Mouse (Mus musculus): Measurements from ENCODE around the gene Nr1d1. TPM values are rescaled to one million over a fixed set of nuclear protein-coding genes. Genes with fewer than 3 reads are reported as not detected.
"Not testable (repeated sequence)": the region's sequence is repeated elsewhere in the genome, so short reads cannot be mapped to it uniquely, and the experiment has no call there.

The Nr1d1 gene
- total and polyA plus RNA-seq, 3 experiments, result 2.0 to 5.6 TPM; not detected in 1

- H3K27me3 ChIP-seq (ENCODE audit: control insufficient read depth in 1 of 2, insufficient read depth in 2 of 2, low read length in 2 of 2), result no peaks in the 10 kb centered on the region
- peak; percentile 40 for DNase-seq (ENCODE audit: low read depth, low spot score)
- H3K4me1 ChIP-seq (ENCODE audit: control insufficient read depth in 1 of 2, insufficient read depth in 2 of 2, low read length in 2 of 2), result peaks cover 9 to 32% of the 10 kb centered on the region in 2 experiments
- no peak overlapping the region for H3K9ac ChIP-seq (ENCODE audit: control insufficient read depth, low read depth, low read length, poor library complexity, severe bottlenecking)
- peaks cover 6% of the 10 kb centered on the region; the same call in 1 of the 2 replicates for H3K79me2 ChIP-seq (ENCODE audit: control insufficient read depth, insufficient read depth, low read length, poor library complexity)
- H3K36me3 ChIP-seq (ENCODE audit: control insufficient read depth in 1 of 2, insufficient read depth in 2 of 2, low read length in 2 of 2), result peaks cover 0 to 21% of the 10 kb centered on the region in 2 experiments; a peak in 2 of 4 replicates
- H3K27ac ChIP-seq (ENCODE audit: control insufficient read depth, low read depth, low read length), result no peak overlapping the region
- TF ChIP-seq MYC (IDR thresholded peaks at IDR 0.05; ENCODE audit: low read depth, low read length), result no peak
- TF ChIP-seq CHD1 (IDR thresholded peaks at IDR 0.05; ENCODE audit: low read depth, low read length), result no peak
- no peak for TF ChIP-seq RCOR1 (IDR thresholded peaks at IDR 0.05; ENCODE audit: low read depth, low read length)
- TF ChIP-seq TBP (IDR thresholded peaks at IDR 0.05; ENCODE audit: low read depth, low read length), result no peak
- no peak for TF ChIP-seq GATA1 (IDR thresholded peaks at IDR 0.05; ENCODE audit: low read depth, low read length)
- TF ChIP-seq E2F4 (IDR thresholded peaks at IDR 0.05; ENCODE audit: borderline replicate concordance, low read depth, low read length), result no peak
- TF ChIP-seq USF2 (IDR thresholded peaks at IDR 0.05; ENCODE audit: borderline replicate concordance in 1 of 2, insufficient read depth in 1 of 2, low read depth in 1 of 2, low read length in 2 of 2), result no peak
- no peak for TF ChIP-seq MAZ (IDR thresholded peaks at IDR 0.05; ENCODE audit: low read depth, low read length)
- TF ChIP-seq POLR2AphosphoS5 (IDR thresholded peaks at IDR 0.05; ENCODE audit: borderline replicate concordance, low read depth, low read length), result no peak
- no peak for TF ChIP-seq TAL1 (IDR thresholded peaks at IDR 0.05; ENCODE audit: low read length)
- TF ChIP-seq MAX (IDR thresholded peaks at IDR 0.05; ENCODE audit: low read length), result no peak
- no peak for TF ChIP-seq NRF1 (IDR thresholded peaks at IDR 0.05; ENCODE audit: insufficient read depth, low read depth, low read length, poor library complexity, severe bottlenecking)
- TF ChIP-seq CHD2 (IDR thresholded peaks at IDR 0.05; ENCODE audit: low read length), result no peak
- no peak for TF ChIP-seq EP300 (IDR thresholded peaks at IDR 0.05; ENCODE audit: low read depth in 1 of 2, low read length in 2 of 2)
- no peak for TF ChIP-seq ZC3H11A (IDR thresholded peaks at IDR 0.05; ENCODE audit: low read depth, low read length)
- no peak for TF ChIP-seq ELF1 (IDR thresholded peaks at IDR 0.05; ENCODE audit: low read depth, low read length)
- TF ChIP-seq TCF12 (IDR thresholded peaks at IDR 0.05; ENCODE audit: low read depth, low read length), result no peak
- no peak overlapping the region for H3K4me3 ChIP-seq (ENCODE audit: control insufficient read depth in 1 of 2, insufficient read depth in 1 of 2, low read depth in 2 of 2, low read length in 2 of 2)
- no peaks in the 10 kb centered on the region for H3K9me3 ChIP-seq (replicated peaks; ENCODE audit: insufficient read depth, low read length)
Observed at GRCm38 (mm10) chr11:98738428-98738911, 36.7 kb downstream of the Nr1d1 start.

GRCm38 (mm10) chr11:98737220-98737619 lies 37.9 kb downstream of the Nr1d1 start:
- H3K27me3 ChIP-seq (ENCODE audit: control insufficient read depth in 1 of 2, insufficient read depth in 2 of 2, low read length in 2 of 2); H3K27ac ChIP-seq (ENCODE audit: control insufficient read depth, low read depth, low read length); H3K9me3 ChIP-seq (replicated peaks; ENCODE audit: insufficient read depth, low read length); H3K9ac ChIP-seq (ENCODE audit: control insufficient read depth, low read depth, low read length, poor library complexity, severe bottlenecking); H3K79me2 ChIP-seq (ENCODE audit: control insufficient read depth, insufficient read depth, low read length, poor library complexity); H3K4me3 ChIP-seq (ENCODE audit: control insufficient read depth in 1 of 2, insufficient read depth in 1 of 2, low read depth in 2 of 2, low read length in 2 of 2): not testable (repeated sequence)
- peak; percentile 90 for TF ChIP-seq ZNF384 (IDR thresholded peaks at IDR 0.05; ENCODE audit: low read depth, low read length)
- peak; percentile 29; the same call in 1 of the 2 replicates for TF ChIP-seq ETS1 (IDR thresholded peaks at IDR 0.05; ENCODE audit: low read depth, low read length)
- TF ChIP-seq TAL1 (IDR thresholded peaks at IDR 0.05; ENCODE audit: low read length), result peak; percentile 15; the same call in 1 of the 2 replicates
- peak; percentile 67 for TF ChIP-seq GATA1 (IDR thresholded peaks at IDR 0.05; ENCODE audit: low read depth, low read length)
- peak; percentile 58 for DNase-seq (ENCODE audit: low read depth, low spot score)
- peaks cover 0 to 18% of the 10 kb centered on the region in 2 experiments; a peak in 2 of 4 replicates for H3K36me3 ChIP-seq (ENCODE audit: control insufficient read depth in 1 of 2, insufficient read depth in 2 of 2, low read length in 2 of 2)
- H3K4me1 ChIP-seq (ENCODE audit: control insufficient read depth in 1 of 2, insufficient read depth in 2 of 2, low read length in 2 of 2), result peaks cover 9 to 26% of the 10 kb centered on the region in 2 experiments

Measured in MEL (cell line).